Mouse (Mus musculus) limb, embryonic 13.5 days (tissue): ENCODE results near the gene Bid. TPM values are rescaled to one million over a fixed set of nuclear protein-coding genes. Genes with fewer than 3 reads are reported as not detected.
"Not testable (repeated sequence)": the region's sequence is repeated elsewhere in the genome, so short reads cannot be mapped to it uniquely, and the experiment has no call there.

Source experiments
- ATAC-seq: fragments of 200-750 bp; cut with Nextera tagmentation; 2 replicates; pipeline ENCODE4 v1.8.0; 2017; ENCODE audit warnings: low read depth, moderate number of reproducible peaks, moderate TSS enrichment; ENCODE audit not compliant: low FRiP score
- H3K27ac ChIP-seq: fragments of 300-500 bp; sonication (generic); 2 replicates; pipeline ENCODE4 v1.5.1; 2015; ENCODE audit warnings: inconsistent platforms, mild to moderate bottlenecking, moderate library complexity
- H3K27me3 ChIP-seq: fragments of 300-500 bp; sonication (generic); 2 replicates; pipeline ENCODE4 v1.6.1; 2015; ENCODE audit warnings: mild to moderate bottlenecking, inconsistent platforms
- H3K36me3 ChIP-seq: fragments of 300-500 bp; sonication (generic); 2 replicates; pipeline ENCODE4 v1.6.1; 2015; ENCODE audit warnings: inconsistent platforms, mild to moderate bottlenecking, moderate library complexity
- H3K4me1 ChIP-seq: fragments of 300-500 bp; sonication (generic); 2 replicates; pipeline ENCODE4 v1.6.1; 2015; ENCODE audit warnings: inconsistent platforms
- H3K4me2 ChIP-seq: fragments of 300-500 bp; sonication (generic); replicated peaks from 2 replicates; pipeline ENCODE4 v1.6.1; 2015; ENCODE audit warnings: inconsistent platforms, mild to moderate bottlenecking, moderate library complexity
- H3K4me3 ChIP-seq: fragments of 300-500 bp; sonication (generic); 2 replicates; pipeline ENCODE4 v1.5.1; 2015; ENCODE audit warnings: moderate library complexity, mild to moderate bottlenecking, inconsistent platforms
- H3K9ac ChIP-seq: fragments of 300-500 bp; sonication (generic); 2 replicates; pipeline ENCODE4 v1.6.1; 2015; ENCODE audit warnings: mild to moderate bottlenecking, inconsistent platforms
- H3K9me3 ChIP-seq: fragments of 300-500 bp; sonication (generic); 2 replicates; pipeline ENCODE4 v1.6.1; 2016; ENCODE audit warnings: inconsistent platforms
- WGBS: fragments of 180-500 bp; shearing (Covaris S2); methylation state at CpG from one replicate; pipeline ENCODE4 v1.1.7; 2015; 5-methylcytosine and 5-hydroxymethylcytosine counted together
- polyA plus RNA-seq: library from polyadenylated mRNA; unstranded; fragments of >200 nt; fragmentation: Nextera tagmentation; extraction: Ambion mirVana; gene quantifications from 2 replicates; pipeline ENCODE4 v1.2.1, GENCODE M21; 2015

The Bid gene
- polyA plus RNA-seq, 1 experiment from 2014 or later = 17.1 TPM

DNA sequence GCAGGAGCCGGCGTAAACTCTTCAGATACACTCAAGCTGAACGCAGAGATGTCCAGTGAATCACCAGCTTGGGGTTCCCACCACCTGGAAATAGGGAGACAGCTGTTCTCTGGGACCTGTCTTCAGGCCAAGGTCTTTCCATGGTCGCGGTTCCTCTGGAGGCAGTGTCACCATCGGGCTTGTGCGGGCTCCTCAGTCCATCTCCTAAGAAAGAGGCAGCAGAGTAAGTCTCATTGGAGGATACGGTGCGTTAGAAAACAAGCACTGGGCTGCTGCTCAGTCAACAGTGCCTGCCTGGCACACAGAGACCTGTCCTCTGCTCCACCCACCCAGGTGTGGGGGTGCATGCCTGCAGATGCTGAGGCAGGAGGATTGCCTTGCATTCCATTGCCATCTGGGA is 22.6 kb downstream of the Bid start:
- ATAC-seq = no peak
- 95% methylated on average over 9 of the region's 9 CpGs for WGBS
- peaks cover 60% of the 10 kb centered on the region for H3K36me3 ChIP-seq
- no peaks in the 10 kb centered on the region for H3K4me1 ChIP-seq
- H3K4me3 ChIP-seq = no peak overlapping the region
- no peaks in the 10 kb centered on the region for H3K27me3 ChIP-seq
- H3K4me2 ChIP-seq = no peak overlapping the region
- H3K9me3 ChIP-seq = no peaks in the 10 kb centered on the region
- no peak overlapping the region for H3K9ac ChIP-seq
- H3K27ac ChIP-seq = no peak overlapping the region

DNA sequence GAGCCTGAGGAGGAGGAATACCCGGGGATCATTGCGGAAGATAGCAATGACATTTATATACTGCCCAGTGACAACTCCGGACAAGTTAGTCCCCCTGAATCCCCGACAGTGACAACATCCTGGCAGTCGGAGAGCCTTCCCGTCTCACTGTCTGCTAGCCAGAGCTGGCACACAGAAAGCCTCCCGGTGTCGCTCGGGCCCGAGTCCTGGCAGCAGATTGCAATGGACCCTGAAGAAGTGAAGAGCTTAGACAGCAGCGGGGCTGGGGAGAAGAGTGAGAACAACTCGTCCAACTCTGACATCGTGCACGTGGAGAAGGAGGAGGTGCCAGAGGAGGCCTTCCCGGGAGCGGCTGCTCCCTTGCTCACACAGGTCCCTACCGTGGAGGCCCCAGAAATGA is 30.0 kb downstream of the Bid start:
- Histone ChIP-seq H3K4me1 (no peaks in the 10 kb centered on the region), H3K4me2 (no peak overlapping the region), H3K27ac (no peak overlapping the region), H3K9ac (no peak overlapping the region), H3K4me3 (no peak overlapping the region), H3K36me3 (peaks cover 85% of the 10 kb centered on the region), H3K9me3 (peaks cover 3% of the 10 kb centered on the region; the same call in 1 of the 2 replicates), H3K27me3 (no peaks in the 10 kb centered on the region)
- WGBS = 89% methylated on average over 17 of the region's 17 CpGs
- no peak for ATAC-seq

DNA sequence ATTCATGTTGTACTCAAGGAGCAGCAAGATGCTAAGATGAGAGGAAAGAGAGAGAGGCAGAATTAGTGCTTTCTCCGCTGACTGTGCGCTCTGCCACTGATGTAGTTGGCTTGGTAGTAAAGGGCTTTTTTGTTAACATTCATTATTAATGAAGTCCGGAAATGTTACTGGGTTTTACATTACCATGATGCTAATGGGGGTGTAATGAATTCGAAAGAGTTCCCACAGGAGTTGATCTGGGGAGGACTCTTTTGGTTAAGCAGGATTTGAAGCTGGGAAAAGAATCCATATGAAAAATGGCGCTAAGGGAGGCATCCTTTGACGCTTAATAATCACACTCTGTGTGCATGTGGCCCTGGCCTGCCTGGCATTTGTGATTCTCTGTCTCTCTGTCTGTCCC is 32.2 kb downstream of the Bid start:
- H3K9me3 ChIP-seq = peaks cover 3% of the 10 kb centered on the region; the same call in 1 of the 2 replicates

DNA sequence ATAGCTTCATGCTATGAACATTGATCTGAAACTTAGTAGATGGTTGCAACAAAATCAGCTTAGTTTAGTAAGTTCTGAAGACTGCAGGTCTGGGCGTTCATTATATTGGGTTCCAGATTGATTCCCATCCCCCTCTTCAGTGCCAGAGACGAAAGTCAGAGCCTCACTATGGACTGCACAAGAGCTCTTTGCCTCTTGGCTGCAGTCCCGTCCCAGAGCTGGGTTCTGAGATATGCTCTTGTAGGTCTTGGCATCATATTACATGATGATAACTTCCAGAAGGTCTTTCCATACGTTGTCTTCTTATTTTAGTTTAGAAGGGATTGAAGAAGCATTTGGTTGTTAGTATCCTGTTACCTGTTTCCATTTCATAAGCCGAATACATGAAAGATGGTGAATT is 37.6 kb downstream of the Bid start:
- Histone ChIP-seq H3K27me3 (no peaks in the 10 kb centered on the region), H3K9ac (no peak overlapping the region), H3K27ac (no peak overlapping the region), H3K36me3 (peaks cover 64% of the 10 kb centered on the region), H3K4me2 (no peak overlapping the region), H3K4me3 (no peak overlapping the region), H3K9me3 (peaks cover 3% of the 10 kb centered on the region; the same call in 1 of the 2 replicates), H3K4me1 (no peaks in the 10 kb centered on the region)
- WGBS = 70% methylated on average over 5 of the region's 5 CpGs
- no peak; the same call in 1 of the 2 replicates for ATAC-seq

More for the DNA sequence above, 32.2 kb downstream of the Bid start:
- Histone ChIP-seq H3K4me3 (no peak overlapping the region), H3K27ac (no peak overlapping the region), H3K4me2 (no peak overlapping the region), H3K9ac (no peak overlapping the region), H3K4me1 (no peaks in the 10 kb centered on the region), H3K27me3 (no peaks in the 10 kb centered on the region), H3K36me3 (peaks cover 78% of the 10 kb centered on the region)
- 90% methylated on average over 6 of the region's 6 CpGs for WGBS
- no peak for ATAC-seq

DNA sequence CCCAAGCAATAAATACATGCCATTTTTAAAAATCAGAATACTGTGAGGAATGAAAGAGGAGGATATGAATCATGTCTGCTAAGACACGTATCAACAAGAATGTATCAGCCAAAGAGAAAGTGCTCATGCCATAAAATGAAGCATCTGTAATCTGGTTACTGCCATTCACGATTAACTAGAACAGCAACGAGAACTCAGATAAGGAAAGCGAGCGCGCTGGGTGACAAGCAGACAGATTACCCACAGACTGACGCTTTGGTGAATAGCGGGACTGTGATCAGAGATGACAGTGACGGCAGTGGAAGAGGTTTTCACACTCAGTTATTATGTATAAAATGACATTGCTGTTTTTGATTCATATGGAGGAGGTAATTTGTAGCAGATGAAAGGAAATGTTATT is 42.8 kb downstream of the Bid start:
- Histone ChIP-seq H3K4me3 (no peak overlapping the region), H3K4me2 (no peak overlapping the region), H3K27me3 (no peaks in the 10 kb centered on the region), H3K36me3 (peaks cover 36% of the 10 kb centered on the region), H3K9ac (no peak overlapping the region), H3K4me1 (no peaks in the 10 kb centered on the region), H3K9me3 (no peaks in the 10 kb centered on the region), H3K27ac (no peak overlapping the region)
- 64% methylated on average over 9 of the region's 9 CpGs for WGBS
- ATAC-seq = no peak

DNA sequence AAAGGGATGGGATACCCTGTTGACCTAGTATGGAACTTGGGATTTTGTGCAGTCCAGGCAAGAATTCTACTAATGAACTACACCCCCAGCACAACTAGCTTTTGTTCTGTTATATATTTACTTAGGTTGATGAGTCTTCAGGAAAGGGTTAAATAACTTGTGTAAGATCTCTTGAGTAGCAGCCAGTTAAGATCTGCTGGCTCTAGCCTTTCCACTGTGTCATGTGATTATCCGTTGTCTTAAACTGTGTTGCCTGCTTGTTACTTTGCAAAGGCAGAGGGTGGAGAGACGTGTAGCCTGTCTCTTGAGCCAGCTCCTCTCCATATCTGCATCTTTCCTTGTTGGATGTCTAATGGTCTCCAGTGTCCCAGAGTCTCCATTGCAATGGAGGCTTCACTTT is 45.4 kb downstream of the Bid start:
- Histone ChIP-seq H3K36me3 (peaks cover 18% of the 10 kb centered on the region), H3K9ac (no peak overlapping the region), H3K4me2 (no peak overlapping the region), H3K27me3 (no peaks in the 10 kb centered on the region), H3K4me3 (no peak overlapping the region), H3K27ac (no peak overlapping the region), H3K4me1 (no peaks in the 10 kb centered on the region), H3K9me3 (no peaks in the 10 kb centered on the region)
- ATAC-seq = no peak
- WGBS = 82% methylated on average over 2 of the region's 2 CpGs

DNA sequence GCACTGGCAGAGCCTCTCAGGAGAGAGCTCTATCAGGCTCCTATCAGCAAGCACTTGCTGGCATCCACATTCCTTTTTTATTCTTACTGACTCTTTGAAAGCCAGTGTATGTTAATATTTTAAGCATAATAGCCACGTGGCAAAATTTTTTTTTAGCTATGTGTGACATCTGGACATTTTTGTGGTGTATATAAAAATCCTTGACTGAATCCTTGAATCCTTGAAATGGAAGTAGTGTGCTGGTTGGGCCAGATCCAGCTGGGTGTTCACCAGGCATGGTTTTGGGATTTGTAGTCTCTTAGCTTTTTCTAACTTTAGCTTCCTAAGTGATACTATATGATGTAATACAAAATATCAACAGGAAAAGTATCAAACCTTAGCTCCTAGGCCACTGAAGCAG is 47.8 kb downstream of the Bid start:
- no peak for ATAC-seq

DNA sequence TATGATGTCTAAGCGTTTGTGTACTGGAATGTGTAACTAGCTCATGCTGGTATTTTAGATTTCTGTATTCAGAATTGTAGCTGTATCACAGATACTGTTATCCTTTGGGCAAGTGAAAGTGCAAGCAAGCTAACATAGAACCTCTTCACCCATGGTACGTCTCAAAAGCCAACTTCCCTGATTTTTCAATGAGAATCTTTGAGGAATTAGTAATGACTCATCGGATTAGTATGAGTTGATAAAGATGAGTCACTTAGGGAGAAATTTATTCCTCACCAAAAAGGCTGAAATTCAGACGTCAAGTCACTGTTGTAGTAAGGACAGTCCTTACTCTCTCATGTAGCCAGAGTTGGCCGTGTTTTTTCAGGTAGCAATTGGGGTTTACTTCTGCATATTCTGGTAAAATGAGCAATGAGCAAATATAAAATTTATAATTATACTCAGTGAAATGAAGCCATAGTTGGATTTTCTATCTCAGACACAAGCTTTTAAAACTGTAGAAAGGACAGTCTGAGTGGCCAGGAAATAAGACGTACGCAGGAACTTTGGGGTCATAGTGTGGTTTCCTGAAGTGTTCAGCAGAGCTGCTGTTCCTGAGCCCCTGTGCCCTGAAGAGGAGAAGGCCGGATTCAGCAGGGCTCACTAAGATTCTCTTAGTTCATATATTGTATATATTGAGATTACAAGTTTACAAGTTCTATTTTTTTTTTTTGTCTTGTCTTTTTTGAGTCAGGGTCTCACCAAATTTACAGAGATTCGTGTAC is 50.4 kb downstream of the Bid start:
- Histone ChIP-seq H3K9ac (no peak overlapping the region), H3K27me3 (no peaks in the 10 kb centered on the region), H3K4me3 (no peak overlapping the region), H3K4me1 (0 out of 2 replicates have a peak, but pooled peaks cover 3% of the 10 kb centered on the region), H3K27ac (no peak overlapping the region), H3K36me3 (peaks cover 30% of the 10 kb centered on the region), H3K4me2 (no peak overlapping the region), H3K9me3 (no peaks in the 10 kb centered on the region)
- WGBS = 85% methylated on average over 9 of the region's 9 CpGs
- no peak for ATAC-seq

More for the DNA sequence above, 47.8 kb downstream of the Bid start:
- Histone ChIP-seq H3K27ac (no peak overlapping the region), H3K9me3 (no peaks in the 10 kb centered on the region), H3K4me3 (no peak overlapping the region), H3K36me3 (peaks cover 28% of the 10 kb centered on the region), H3K9ac (no peak overlapping the region), H3K4me1 (0 out of 2 replicates have a peak, but pooled peaks cover 3% of the 10 kb centered on the region), H3K27me3 (no peaks in the 10 kb centered on the region), H3K4me2 (no peak overlapping the region)
- WGBS = 65% methylated on average over 1 of the region's 1 CpGs

DNA sequence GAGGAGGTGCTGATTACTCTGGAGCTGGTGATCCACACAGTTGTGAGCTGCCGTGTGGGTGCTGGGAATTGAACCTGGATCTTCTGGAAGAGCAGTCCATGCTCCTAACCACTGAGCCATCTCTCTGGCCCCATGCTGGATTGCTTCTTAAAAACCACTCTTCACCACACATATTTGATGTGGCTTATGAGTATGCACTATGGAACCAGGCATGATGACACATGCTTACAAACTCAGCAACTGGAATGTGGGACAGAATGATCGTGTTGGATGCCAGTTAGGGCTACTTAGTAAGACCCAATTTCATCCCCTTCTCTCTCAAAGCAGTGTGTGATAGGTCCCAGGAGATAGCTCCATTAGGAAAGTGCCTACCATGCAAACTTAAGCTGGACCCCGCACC is 56.6 kb downstream of the Bid start:
- Histone ChIP-seq H3K4me2 (no peak overlapping the region), H3K9me3 (no peaks in the 10 kb centered on the region), H3K9ac (no peak overlapping the region), H3K27ac (no peak overlapping the region), H3K4me3 (no peak overlapping the region), H3K4me1 (no peaks in the 10 kb centered on the region), H3K36me3 (peaks cover 35% of the 10 kb centered on the region), H3K27me3 (no peaks in the 10 kb centered on the region)
- WGBS = 90% methylated on average over 3 of the region's 3 CpGs
- no peak for ATAC-seq

DNA sequence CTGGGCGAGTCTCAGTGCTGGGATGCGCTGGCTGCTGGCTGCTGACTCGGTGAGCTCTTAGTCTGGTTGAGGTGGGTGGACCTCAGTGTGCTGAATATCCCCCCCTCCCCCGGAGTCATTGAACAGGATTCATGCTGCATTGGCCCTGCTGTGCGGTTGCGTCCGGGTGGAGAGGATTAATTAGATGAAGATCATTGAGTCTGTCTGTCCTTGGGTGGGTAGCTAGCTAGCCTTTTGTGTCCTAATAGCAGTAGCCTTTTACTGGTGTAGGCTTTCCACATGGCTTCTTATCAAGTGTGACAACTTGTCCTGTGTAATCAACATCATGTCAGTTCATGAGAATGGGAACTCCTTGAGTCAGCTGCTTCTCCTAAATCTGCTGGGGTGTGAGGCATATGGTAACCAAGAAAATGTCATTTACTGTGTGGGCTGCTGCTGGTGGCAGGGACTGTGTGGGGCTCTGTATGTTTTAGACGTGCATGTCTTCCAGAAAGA is 58.4 kb downstream of the Bid start:
- no peak overlapping the region for H3K9ac ChIP-seq
- no peak for ATAC-seq
- H3K27me3 ChIP-seq = no peaks in the 10 kb centered on the region
- H3K4me2 ChIP-seq = no peak overlapping the region
- H3K27ac ChIP-seq = no peak overlapping the region
- 80% methylated on average over 8 of the region's 8 CpGs for WGBS
- no peaks in the 10 kb centered on the region for H3K9me3 ChIP-seq
- no peak overlapping the region for H3K4me3 ChIP-seq
- no peaks in the 10 kb centered on the region for H3K4me1 ChIP-seq
- peaks cover 39% of the 10 kb centered on the region for H3K36me3 ChIP-seq

DNA sequence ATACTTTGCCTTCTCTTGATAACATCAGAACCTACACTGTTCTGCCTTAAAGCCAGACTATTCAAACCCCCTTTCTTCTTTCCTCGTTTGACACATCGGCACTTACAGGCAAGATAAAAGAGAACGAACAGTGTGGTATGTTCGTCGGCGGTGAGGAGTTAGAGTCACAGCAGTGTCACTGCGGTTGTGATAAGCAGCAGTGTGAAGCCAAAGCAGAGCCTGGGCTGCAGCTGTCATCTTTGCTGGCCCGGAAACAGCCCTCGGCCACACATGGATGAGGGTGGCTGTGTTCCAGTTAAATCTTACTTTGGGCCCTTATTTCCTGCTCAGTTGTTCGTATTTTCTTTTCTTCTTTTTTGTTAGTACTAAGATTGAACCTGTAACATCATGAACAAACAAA is 62.2 kb downstream of the Bid start:
- Histone ChIP-seq H3K36me3 (peaks cover 46% of the 10 kb centered on the region), H3K9me3 (no peaks in the 10 kb centered on the region), H3K27me3 (no peaks in the 10 kb centered on the region), H3K9ac (no peak overlapping the region), H3K4me3 (no peak overlapping the region), H3K27ac (no peak overlapping the region), H3K4me2 (no peak overlapping the region), H3K4me1 (no peaks in the 10 kb centered on the region)
- no peak for ATAC-seq
- 77% methylated on average over 10 of the region's 10 CpGs for WGBS

DNA sequence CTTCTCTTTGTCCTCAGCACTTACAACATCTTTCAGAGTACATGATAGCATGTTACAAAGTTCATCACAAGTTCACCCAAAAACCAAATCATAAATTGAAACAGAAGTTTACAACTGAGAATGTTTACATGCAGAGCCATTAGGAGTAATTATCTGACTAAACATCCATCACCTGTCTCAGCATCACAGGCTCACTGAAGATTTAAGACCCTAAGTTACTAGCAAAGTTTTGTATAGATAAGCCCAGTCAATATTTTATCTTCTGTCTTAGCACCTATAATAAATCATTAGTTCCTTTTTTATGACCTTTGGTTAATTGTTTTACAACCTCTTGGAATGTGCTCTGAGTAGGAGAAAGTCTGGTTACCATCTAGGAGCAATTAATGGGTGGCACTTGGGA is 65.9 kb downstream of the Bid start:
- not testable (repeated sequence) for H3K4me3 ChIP-seq, ATAC-seq, H3K27ac ChIP-seq, H3K4me1 ChIP-seq, H3K4me2 ChIP-seq, H3K9ac ChIP-seq, H3K9me3 ChIP-seq, H3K27me3 ChIP-seq
- peaks cover 51% of the 10 kb centered on the region for H3K36me3 ChIP-seq
